Mouse (Mus musculus): Measurements from ENCODE around the gene Ncam1. TPM values are rescaled to one million over a fixed set of nuclear protein-coding genes. Genes with fewer than 3 reads are reported as not detected.

Gene Ncam1
- polyA plus RNA-seq, 1 experiment from 2014 or later = 370 TPM

DNA sequence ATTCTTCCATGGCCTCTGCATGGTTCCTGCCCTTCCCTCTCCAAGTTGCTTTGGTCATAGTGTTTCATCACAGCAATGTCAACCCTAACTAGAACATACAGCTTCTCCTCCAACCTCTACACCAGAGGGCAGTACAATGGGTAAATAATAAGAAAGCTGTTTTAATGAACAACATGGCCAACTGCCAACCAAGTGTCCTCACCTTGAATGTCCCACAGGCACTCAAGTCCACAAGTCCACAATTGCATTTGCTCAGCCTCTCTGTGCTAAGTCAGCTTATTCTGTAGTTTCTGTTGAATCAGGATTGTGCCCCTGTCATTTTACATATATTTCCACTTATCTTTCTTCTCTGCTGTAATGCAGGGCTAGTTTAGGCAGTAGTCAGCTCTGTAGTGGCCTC is 91.1 kb downstream of the Ncam1 start:
- H3K9me3 ChIP-seq = no peaks in the 10 kb centered on the region
- no peaks in the 10 kb centered on the region for H3K4me1 ChIP-seq
- no peak overlapping the region for H3K9ac ChIP-seq (replicated peaks)
- no peaks in the 10 kb centered on the region for H3K27me3 ChIP-seq
- H3K4me2 ChIP-seq (replicated peaks) = no peak overlapping the region
- no peak for ATAC-seq (replicated peaks)
- H3K36me3 ChIP-seq = no peaks in the 10 kb centered on the region
- no peak overlapping the region for H3K4me3 ChIP-seq
- no peak overlapping the region for H3K27ac ChIP-seq (replicated peaks)

- H3K4me1 ChIP-seq = 0 out of 2 replicates have a peak, but pooled peaks cover 2% of the 10 kb centered on the region
- H3K36me3 ChIP-seq = no peaks in the 10 kb centered on the region
- no peak overlapping the region for H3K9ac ChIP-seq (replicated peaks)
- WGBS = 85% methylated on average over 9 of the region's 9 CpGs
- ATAC-seq (replicated peaks) = no peak
- no peak overlapping the region for H3K4me3 ChIP-seq
- H3K27me3 ChIP-seq = no peaks in the 10 kb centered on the region
- no peak overlapping the region for H3K27ac ChIP-seq (replicated peaks)
- no peaks in the 10 kb centered on the region for H3K9me3 ChIP-seq
- H3K4me2 ChIP-seq (replicated peaks) = no peak overlapping the region
Observed at GRCm38 (mm10) chr9:49704196-49704967, 94.3 kb downstream of the Ncam1 start.

DNA sequence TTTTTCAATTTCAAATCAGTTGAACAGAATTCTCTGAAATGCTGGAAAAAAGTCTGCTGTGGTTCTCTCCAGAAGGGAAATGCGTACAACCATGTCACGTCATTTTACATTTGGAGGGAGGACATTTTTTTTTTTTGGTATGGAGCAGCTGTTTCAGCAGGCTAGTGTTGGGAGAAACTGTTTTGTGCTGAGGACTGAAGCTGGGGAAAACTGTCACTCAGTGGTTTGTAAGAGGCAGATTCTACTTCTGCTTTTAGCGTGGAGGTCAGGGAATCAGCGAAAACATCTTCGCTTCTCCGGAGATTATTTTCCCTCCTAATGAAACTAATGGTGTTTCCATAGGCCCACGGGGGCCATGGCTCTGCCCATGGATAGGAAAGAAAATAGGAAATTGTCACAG is 103.4 kb downstream of the Ncam1 start:
- peaks cover 32% of the 10 kb centered on the region for H3K4me1 ChIP-seq
- no peak overlapping the region for H3K4me3 ChIP-seq
- no peaks in the 10 kb centered on the region for H3K36me3 ChIP-seq
- 80% methylated on average over 7 of the region's 7 CpGs for WGBS
- H3K27me3 ChIP-seq = no peaks in the 10 kb centered on the region
- no peaks in the 10 kb centered on the region for H3K9me3 ChIP-seq
- no peak for ATAC-seq (replicated peaks)
- H3K27ac ChIP-seq (replicated peaks) = no peak overlapping the region
- H3K4me2 ChIP-seq (replicated peaks) = no peak overlapping the region
- H3K9ac ChIP-seq (replicated peaks) = no peak overlapping the region

DNA sequence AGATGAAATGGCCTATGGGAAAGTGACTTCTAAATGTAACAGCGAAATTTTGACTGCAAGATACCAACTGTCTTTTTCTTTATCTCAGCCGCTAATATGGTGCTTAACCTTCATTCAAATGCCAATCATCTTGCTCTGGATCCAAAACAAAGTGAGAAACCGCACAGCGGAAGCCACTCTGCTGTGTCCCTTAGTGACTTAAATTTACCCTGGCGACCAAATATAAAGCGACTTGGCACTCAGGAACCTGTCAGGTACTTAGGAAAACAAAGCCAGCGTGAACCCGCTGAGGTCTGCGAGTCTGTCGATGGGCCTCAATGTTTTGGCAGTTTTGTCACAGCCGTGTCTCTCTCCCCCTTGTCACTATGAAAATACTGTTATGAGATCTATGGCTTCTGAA is 105.9 kb downstream of the Ncam1 start:
- WGBS = 41% methylated on average over 11 of the region's 11 CpGs
- no peaks in the 10 kb centered on the region for H3K9me3 ChIP-seq
- no peak overlapping the region for H3K4me3 ChIP-seq
- no peak overlapping the region for H3K4me2 ChIP-seq (replicated peaks)
- ATAC-seq (replicated peaks) = no peak
- no peak overlapping the region for H3K9ac ChIP-seq (replicated peaks)
- H3K4me1 ChIP-seq = peaks cover 32% of the 10 kb centered on the region
- no peaks in the 10 kb centered on the region for H3K27me3 ChIP-seq
- no peaks in the 10 kb centered on the region for H3K36me3 ChIP-seq
- no peak overlapping the region for H3K27ac ChIP-seq (replicated peaks)

DNA sequence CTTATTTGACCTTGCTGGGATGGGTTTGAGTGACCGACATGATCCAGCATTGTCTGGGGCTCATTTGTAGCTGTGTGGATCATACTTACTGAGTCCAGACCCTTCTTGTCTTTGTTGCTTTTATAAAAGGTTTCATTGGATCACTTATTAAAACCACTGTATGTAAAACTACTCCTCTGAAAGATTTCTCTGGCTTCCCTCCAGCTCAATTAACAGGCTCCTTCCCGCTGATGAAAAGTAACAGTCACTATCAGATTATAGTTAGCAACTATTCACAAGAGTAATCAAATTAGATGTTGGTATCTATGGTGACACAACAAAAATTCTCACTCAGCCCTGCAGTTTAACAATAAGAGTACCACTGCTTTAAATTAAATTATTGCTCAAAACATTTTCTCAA is 107.4 kb downstream of the Ncam1 start:
- H3K27me3 ChIP-seq = no peaks in the 10 kb centered on the region
- no peak overlapping the region for H3K4me3 ChIP-seq
- no peaks in the 10 kb centered on the region for H3K9me3 ChIP-seq
- H3K9ac ChIP-seq (replicated peaks) = no peak overlapping the region
- H3K4me2 ChIP-seq (replicated peaks) = no peak overlapping the region
- H3K36me3 ChIP-seq = no peaks in the 10 kb centered on the region
- no peak overlapping the region for H3K27ac ChIP-seq (replicated peaks)
- 11% methylated on average over 2 of the region's 2 CpGs for WGBS
- peaks cover 32% of the 10 kb centered on the region for H3K4me1 ChIP-seq
- no peak for ATAC-seq (replicated peaks)

- H3K36me3 ChIP-seq = no peaks in the 10 kb centered on the region
- no peaks in the 10 kb centered on the region for H3K9me3 ChIP-seq
- H3K4me2 ChIP-seq (replicated peaks) = no peak overlapping the region
- ATAC-seq (replicated peaks) = no peak
- H3K4me3 ChIP-seq = no peak overlapping the region
- no peak overlapping the region for H3K9ac ChIP-seq (replicated peaks)
- WGBS = 77% methylated on average over 8 of the region's 8 CpGs
- H3K4me1 ChIP-seq = peaks cover 12% of the 10 kb centered on the region
- no peak overlapping the region for H3K27ac ChIP-seq (replicated peaks)
- H3K27me3 ChIP-seq = no peaks in the 10 kb centered on the region
Observed at GRCm38 (mm10) chr9:49683566-49684273, 115.0 kb downstream of the Ncam1 start.

- H3K27ac ChIP-seq (replicated peaks) = no peak overlapping the region
- H3K4me1 ChIP-seq = peaks cover 12% of the 10 kb centered on the region
- 78% methylated on average over 7 of the region's 7 CpGs for WGBS
- no peaks in the 10 kb centered on the region for H3K27me3 ChIP-seq
- no peak overlapping the region for H3K4me3 ChIP-seq
- H3K36me3 ChIP-seq = no peaks in the 10 kb centered on the region
- H3K4me2 ChIP-seq (replicated peaks) = no peak overlapping the region
- H3K9ac ChIP-seq (replicated peaks) = no peak overlapping the region
- H3K9me3 ChIP-seq = no peaks in the 10 kb centered on the region
- no peak for ATAC-seq (replicated peaks)
Observed at GRCm38 (mm10) chr9:49681848-49682469, 116.8 kb downstream of the Ncam1 start.

- no peaks in the 10 kb centered on the region for H3K27me3 ChIP-seq
- WGBS = 20% methylated on average over 3 of the region's 3 CpGs
- no peaks in the 10 kb centered on the region for H3K9me3 ChIP-seq
- H3K4me3 ChIP-seq = no peak overlapping the region
- no peak overlapping the region for H3K4me2 ChIP-seq (replicated peaks)
- H3K27ac ChIP-seq (replicated peaks) = no peak overlapping the region
- H3K4me1 ChIP-seq = peaks cover 3% of the 10 kb centered on the region; the same call in 1 of the 2 replicates
- no peak for ATAC-seq (replicated peaks)
- no peak overlapping the region for H3K9ac ChIP-seq (replicated peaks)
- H3K36me3 ChIP-seq = no peaks in the 10 kb centered on the region
Observed at GRCm38 (mm10) chr9:49679270-49679669, 119.5 kb downstream of the Ncam1 start.

- peaks cover 13% of the 10 kb centered on the region; the same call in 1 of the 2 replicates for H3K4me1 ChIP-seq
- no peak for ATAC-seq (replicated peaks)
- H3K9me3 ChIP-seq = no peaks in the 10 kb centered on the region
- no peak overlapping the region for H3K27ac ChIP-seq (replicated peaks)
- H3K4me3 ChIP-seq = no peak overlapping the region
- no peak overlapping the region for H3K4me2 ChIP-seq (replicated peaks)
- no peak overlapping the region for H3K9ac ChIP-seq (replicated peaks)
- no peaks in the 10 kb centered on the region for H3K36me3 ChIP-seq
- no peaks in the 10 kb centered on the region for H3K27me3 ChIP-seq
- whole genome bisulfite sequencing = 64% methylated on average over 9 of the region's 9 CpGs
Observed at GRCm38 (mm10) chr9:49675696-49676465, 122.8 kb downstream of the Ncam1 start.

DNA sequence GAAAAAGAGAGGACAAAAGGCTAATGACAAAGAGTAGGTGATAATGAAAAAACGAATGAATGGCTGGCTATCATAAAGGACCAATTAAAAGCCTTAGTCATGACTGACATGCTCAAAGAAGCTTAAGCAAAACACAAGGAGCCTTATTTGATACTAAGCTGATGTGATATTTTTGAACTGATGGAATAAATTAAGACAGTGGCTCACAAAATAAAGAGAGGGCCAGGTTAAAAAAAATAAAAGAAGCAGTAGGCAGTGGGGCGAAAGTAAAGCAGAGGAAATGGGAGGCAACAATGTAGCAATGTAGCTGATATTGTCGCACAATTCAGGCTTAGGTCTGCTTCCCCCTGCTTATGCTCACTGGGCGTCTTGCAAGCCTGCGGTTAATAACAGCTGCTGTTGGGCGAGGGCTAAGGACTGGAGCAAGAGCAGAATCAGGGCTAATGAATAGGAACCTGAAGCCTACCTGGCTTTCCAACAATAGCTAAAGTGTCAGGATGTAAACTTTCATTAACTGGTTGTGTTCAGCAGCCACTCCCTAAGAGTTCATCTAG is 126.0 kb downstream of the Ncam1 start:
- Histone ChIP-seq H3K4me1 (peaks cover 10% of the 10 kb centered on the region; the same call in 1 of the 2 replicates), H3K9ac (replicated peaks) (no peak overlapping the region), H3K27ac (replicated peaks) (no peak overlapping the region), H3K36me3 (no peaks in the 10 kb centered on the region), H3K4me2 (replicated peaks) (no peak overlapping the region), H3K9me3 (no peaks in the 10 kb centered on the region), H3K27me3 (no peaks in the 10 kb centered on the region), H3K4me3 (no peak overlapping the region)
- ATAC-seq (replicated peaks) = no peak
- 10% methylated on average over 6 of the region's 6 CpGs for WGBS

GRCm38 (mm10) chr9:49667066-49667465 is 131.7 kb downstream of the Ncam1 start:
- no peaks in the 10 kb centered on the region for H3K36me3 ChIP-seq

More at GRCm38 (mm10) chr9:49667066-49667465, 131.7 kb downstream of the Ncam1 start:
- Histone ChIP-seq H3K9ac (replicated peaks) (no peak overlapping the region), H3K4me3 (no peak overlapping the region), H3K9me3 (no peaks in the 10 kb centered on the region), H3K27me3 (no peaks in the 10 kb centered on the region), H3K27ac (replicated peaks) (no peak overlapping the region), H3K4me2 (replicated peaks) (no peak overlapping the region), H3K4me1 (no peaks in the 10 kb centered on the region)
- no peak for ATAC-seq (replicated peaks)

Data from forebrain, embryonic 15.5 days (tissue).